Mouse (Mus musculus) intestine, postnatal 0 days (tissue): Measurements from ENCODE around the gene Gm20425. TPM values are rescaled to one million over a fixed set of nuclear protein-coding genes. Genes with fewer than 3 reads are reported as not detected.
"Not testable (repeated sequence)": the region's sequence is repeated elsewhere in the genome, so short reads cannot be mapped to it uniquely, and the experiment has no call there.

ENCODE experiments used
- ATAC-seq: fragments of 200-750 bp; cut with Nextera tagmentation; 2 replicates; pipeline ENCODE4 v1.8.0; 2017; ENCODE audit warnings: mild to moderate bottlenecking, moderate TSS enrichment, moderate library complexity
- H3K27ac ChIP-seq: fragments of 300-500 bp; sonication (generic); 2 replicates; pipeline ENCODE4 v1.5.1; 2014; ENCODE audit warnings: mild to moderate bottlenecking, low read depth, low read length, moderate library complexity
- H3K27me3 ChIP-seq: fragments of 300-500 bp; sonication (generic); replicated peaks from 2 replicates; pipeline ENCODE4 v1.6.1; 2014; ENCODE audit warnings: low read length, mixed read lengths; ENCODE audit not compliant: control insufficient read depth, insufficient read depth
- H3K36me3 ChIP-seq: fragments of 300-500 bp; sonication (generic); 2 replicates; pipeline ENCODE4 v1.6.1; 2014; ENCODE audit warnings: mild to moderate bottlenecking, moderate library complexity; ENCODE audit not compliant: control insufficient read depth, insufficient read depth
- H3K4me1 ChIP-seq: fragments of 300-500 bp; sonication (generic); replicated peaks from 2 replicates; pipeline ENCODE4 v1.6.1; 2014; ENCODE audit warnings: antibody characterized with exemption, low read length, mixed read lengths; ENCODE audit not compliant: control insufficient read depth, insufficient read depth
- H3K4me2 ChIP-seq: fragments of 300-500 bp; sonication (generic); replicated peaks from 2 replicates; pipeline ENCODE4 v1.6.1; 2014; ENCODE audit warnings: low read depth, mild to moderate bottlenecking, moderate library complexity
- H3K4me3 ChIP-seq: fragments of 300-500 bp; sonication (generic); 2 replicates; pipeline ENCODE4 v1.5.1; 2014; ENCODE audit warnings: low read depth, low read length
- H3K9ac ChIP-seq: fragments of 300-500 bp; sonication (generic); 2 replicates; pipeline ENCODE4 v1.6.1; 2014; ENCODE audit warnings: mild to moderate bottlenecking, low read depth, low read length
- H3K9me3 ChIP-seq: fragments of 300-500 bp; sonication (generic); 2 replicates; pipeline ENCODE4 v1.6.1; 2016; ENCODE audit warnings: mixed run types; ENCODE audit not compliant: control insufficient read depth
- CTCF ChIP-seq: sonication (generic); IDR thresholded peaks from 2 replicates; pipeline ENCODE4 v1.5.1; 2016; ENCODE audit warnings: low read depth, mild to moderate bottlenecking, control low read depth, antibody characterized with exemption, moderate library complexity
- WGBS: fragments of 180-500 bp; shearing (Covaris S2); extraction: QIAGEN DNeasy Blood & Tissue Kit; methylation state at CpG from one replicate; pipeline ENCODE4 v1.1.7; 2014; 5-methylcytosine and 5-hydroxymethylcytosine counted together
- polyA plus RNA-seq: library from polyadenylated mRNA; unstranded; fragments of >200 nt; fragmentation: Nextera tagmentation; extraction: Ambion mirVana; gene quantifications from 2 replicates; pipeline ENCODE4 v1.2.1, GENCODE M21; 2015

Gm20425 gene
- polyA plus RNA-seq, 1 experiment from 2014 or later, result 8.9 TPM

DNA sequence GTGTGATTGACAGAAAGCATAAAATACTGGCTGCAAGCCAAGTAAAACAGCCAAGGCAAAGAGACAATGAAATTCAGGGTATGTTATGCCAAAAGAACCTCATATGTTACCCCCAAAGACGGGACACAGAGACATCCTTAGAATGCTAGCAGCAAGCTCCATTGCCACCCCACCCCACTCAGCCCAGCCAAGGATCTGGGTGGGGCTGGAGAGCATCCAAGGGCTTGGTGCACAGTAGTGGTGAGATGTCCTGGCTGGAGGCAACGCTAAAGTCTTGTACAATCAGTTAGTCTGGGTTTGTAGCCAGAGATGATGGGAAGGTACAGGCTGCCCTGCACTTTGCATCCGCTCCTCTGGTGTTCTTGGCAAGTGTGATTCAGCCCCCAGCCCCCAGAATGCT, 49.8 kb downstream of the Gm20425 start:
- WGBS, result 42% methylated on average over 3 of the region's 3 CpGs
- Histone ChIP-seq H3K4me3 (peak overlapping the region; percentile 34; the same call in 1 of the 2 replicates), H3K36me3 (no peaks in the 10 kb centered on the region), H3K27me3 (no peaks in the 10 kb centered on the region), H3K4me2 (peak overlapping the region; percentile 70), H3K4me1 (no peaks in the 10 kb centered on the region), H3K9ac (peak overlapping the region; percentile 17; the same call in 1 of the 2 replicates), H3K9me3 (no peaks in the 10 kb centered on the region), H3K27ac (no peak overlapping the region)
- no peak for TF ChIP-seq CTCF
- no peak for ATAC-seq

DNA sequence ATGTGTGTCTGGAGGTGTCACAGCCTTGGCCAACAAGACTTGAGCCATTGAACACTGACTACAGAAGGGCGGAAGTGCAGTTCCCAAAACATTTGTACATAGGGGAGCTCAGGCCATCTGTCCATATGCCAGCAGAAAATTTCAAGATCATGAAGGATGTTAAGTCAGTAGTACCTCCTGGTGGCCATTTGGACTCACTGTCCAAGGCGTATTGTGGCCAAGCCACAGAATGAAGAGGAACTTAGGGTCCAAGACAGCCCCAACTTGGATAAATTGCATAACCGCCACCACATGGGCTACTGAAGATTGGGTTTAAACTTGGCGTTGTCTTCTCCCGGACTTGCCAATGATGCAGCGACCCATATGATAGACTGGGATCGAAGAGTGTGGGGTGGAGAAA, 54.4 kb downstream of the Gm20425 start:
- Histone ChIP-seq H3K27ac (no peak overlapping the region), H3K9ac (no peak overlapping the region), H3K4me2 (no peak overlapping the region), H3K4me1 (no peaks in the 10 kb centered on the region), H3K4me3 (no peak overlapping the region), H3K9me3 (no peaks in the 10 kb centered on the region), H3K36me3 (no peaks in the 10 kb centered on the region), H3K27me3 (no peaks in the 10 kb centered on the region)
- WGBS, result 97% methylated on average over 7 of the region's 7 CpGs
- ATAC-seq, result no peak
- no peak for TF ChIP-seq CTCF

- TF ChIP-seq CTCF, result peak; percentile 77
- 59% methylated on average over 6 of the region's 6 CpGs for WGBS
- Histone ChIP-seq H3K36me3 (no peaks in the 10 kb centered on the region), H3K9me3 (no peaks in the 10 kb centered on the region), H3K9ac (no peak overlapping the region), H3K4me2 (no peak overlapping the region), H3K4me1 (no peaks in the 10 kb centered on the region), H3K27me3 (no peaks in the 10 kb centered on the region), H3K27ac (no peak overlapping the region), H3K4me3 (no peak overlapping the region)
- peak; percentile 41 for ATAC-seq
Measured at GRCm38 (mm10) chr9:103174771-103175519, 55.2 kb downstream of the Gm20425 start.

DNA sequence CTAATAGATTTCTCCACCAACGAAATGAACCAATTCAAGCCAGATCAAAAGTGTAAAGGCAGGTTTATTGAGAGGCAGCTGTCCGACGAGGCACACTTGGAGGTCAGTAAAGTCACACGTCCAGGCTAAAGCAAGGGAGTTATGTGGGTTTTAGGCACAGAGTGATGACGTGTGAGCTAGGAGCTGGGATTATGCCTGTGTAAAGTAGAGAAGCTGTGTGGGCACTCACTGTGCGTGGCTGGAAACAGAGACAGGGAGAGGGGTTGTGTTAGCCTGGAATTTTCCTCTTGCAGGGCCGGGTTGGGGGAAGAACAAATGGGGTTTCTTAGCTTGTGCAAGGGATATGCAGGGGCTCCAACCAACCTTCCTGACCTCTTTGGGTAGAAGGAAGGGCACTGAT, 61.3 kb downstream of the Gm20425 start:
- WGBS, result 75% methylated on average over 7 of the region's 7 CpGs
- no peak for TF ChIP-seq CTCF
- no peaks in the 10 kb centered on the region for H3K9me3 ChIP-seq
- H3K27me3 ChIP-seq, result no peaks in the 10 kb centered on the region
- H3K9ac ChIP-seq, result no peak overlapping the region
- no peak overlapping the region for H3K4me2 ChIP-seq
- H3K4me1 ChIP-seq, result no peaks in the 10 kb centered on the region
- no peak overlapping the region for H3K27ac ChIP-seq
- no peak overlapping the region for H3K4me3 ChIP-seq
- no peaks in the 10 kb centered on the region for H3K36me3 ChIP-seq
- no peak for ATAC-seq

DNA sequence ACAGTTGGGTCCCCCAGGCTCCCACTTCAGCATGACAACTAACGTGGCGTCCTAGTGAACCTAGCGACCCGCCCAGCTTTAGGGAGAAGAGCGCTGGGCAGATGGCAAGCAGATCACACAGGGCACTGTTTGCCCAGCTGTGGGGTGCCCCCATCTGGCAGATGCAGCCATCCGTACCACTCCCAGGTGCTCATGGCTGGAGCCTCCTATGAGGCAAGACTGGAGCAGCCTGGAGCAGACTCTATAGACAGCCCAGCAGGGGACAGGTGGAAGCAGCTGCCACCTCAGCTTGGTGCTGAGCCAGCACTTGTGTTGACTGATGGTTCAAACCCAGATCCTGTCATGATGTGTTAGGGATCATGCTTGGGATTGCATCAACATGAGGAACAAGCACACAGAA, 62.1 kb downstream of the Gm20425 start:
- Histone ChIP-seq H3K36me3 (no peaks in the 10 kb centered on the region), H3K9ac (no peak overlapping the region), H3K27me3 (no peaks in the 10 kb centered on the region), H3K4me2 (no peak overlapping the region), H3K4me3 (no peak overlapping the region), H3K27ac (no peak overlapping the region), H3K9me3 (no peaks in the 10 kb centered on the region), H3K4me1 (no peaks in the 10 kb centered on the region)
- no peak for ATAC-seq
- 75% methylated on average over 6 of the region's 6 CpGs for WGBS
- TF ChIP-seq CTCF, result peak; percentile 23; the same call in 1 of the 2 replicates

GRCm38 (mm10) chr9:103163806-103164205, 66.3 kb downstream of the Gm20425 start:
- H3K9ac ChIP-seq, result no peak overlapping the region
- ATAC-seq, result no peak
- H3K4me3 ChIP-seq, result no peak overlapping the region
- no peaks in the 10 kb centered on the region for H3K27me3 ChIP-seq
- H3K36me3 ChIP-seq, result no peaks in the 10 kb centered on the region
- no peaks in the 10 kb centered on the region for H3K4me1 ChIP-seq
- no peak overlapping the region for H3K27ac ChIP-seq
- H3K4me2 ChIP-seq, result no peak overlapping the region
- WGBS, result 78% methylated on average over 15 of the region's 15 CpGs
- TF ChIP-seq CTCF, result no peak
- no peaks in the 10 kb centered on the region for H3K9me3 ChIP-seq

DNA sequence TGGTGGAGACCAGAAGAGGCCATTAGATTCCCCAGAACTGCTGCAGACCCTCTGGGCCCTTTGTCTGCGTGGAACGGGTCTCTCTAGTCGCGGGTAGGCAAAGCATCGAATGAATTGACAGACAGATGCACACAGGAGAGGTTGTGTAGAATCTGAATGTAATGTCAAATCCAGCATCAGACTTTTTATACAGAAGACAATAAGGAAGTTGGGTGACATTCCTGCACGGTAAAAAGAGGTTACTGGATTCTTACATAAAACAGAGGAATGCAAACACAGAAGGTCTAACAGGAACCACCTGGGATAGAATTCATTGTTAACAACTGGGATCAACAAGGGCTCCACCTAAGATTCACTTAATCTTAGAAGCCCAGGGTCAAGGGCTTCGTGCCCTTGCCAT, 74.9 kb downstream of the Gm20425 start:
- not testable (repeated sequence) for H3K36me3 ChIP-seq, H3K9me3 ChIP-seq, H3K9ac ChIP-seq, H3K4me2 ChIP-seq, H3K4me1 ChIP-seq, H3K4me3 ChIP-seq, H3K27ac ChIP-seq, H3K27me3 ChIP-seq, ATAC-seq
- WGBS, result 71% methylated on average over 7 of the region's 7 CpGs
